Mouse (Mus musculus): ENCODE data around the gene Trmt10a. TPM values are rescaled to one million over a fixed set of nuclear protein-coding genes. Genes with fewer than 3 reads are reported as not detected.
"Not testable (repeated sequence)": the region's sequence is repeated elsewhere in the genome, so short reads cannot be mapped to it uniquely, and the experiment has no call there.

Trmt10a gene
- polyA plus RNA-seq, 1 experiment from 2014 or later, result 9.2 TPM

GRCm38 (mm10) chr3:138130692-138131091 is 12.6 kb upstream of the Trmt10a start:
- Histone ChIP-seq H3K9me3 (replicated peaks; ENCODE audit: control insufficient read depth, low read length) (no peaks in the 10 kb centered on the region), H3K9ac (ENCODE audit: low read length) (no peak overlapping the region), H3K27ac (ENCODE audit: low read length) (no peak overlapping the region), H3K4me3 (replicated peaks; ENCODE audit: low read length) (no peak overlapping the region), H3K4me2 (ENCODE audit: low read depth, low read length) (no peak overlapping the region), H3K27me3 (ENCODE audit: control insufficient read depth, insufficient read depth, low read length) (no peaks in the 10 kb centered on the region), H3K36me3 (ENCODE audit: control insufficient read depth, insufficient read depth, low read length) (no peaks in the 10 kb centered on the region), H3K4me1 (ENCODE audit: control insufficient read depth, insufficient read depth, low read length) (no peaks in the 10 kb centered on the region)
- WGBS, result 76% methylated on average over 1 of the region's 1 CpGs
- ATAC-seq (ENCODE audit: insufficient read depth, low FRiP score), result no peak

GRCm38 (mm10) chr3:138131168-138131567 is 12.1 kb upstream of the Trmt10a start:
- H3K4me3 ChIP-seq (replicated peaks; ENCODE audit: low read length), result no peak overlapping the region

GRCm38 (mm10) chr3:138133463-138133862 is 9.8 kb upstream of the Trmt10a start:
- no peaks in the 10 kb centered on the region for H3K4me1 ChIP-seq (ENCODE audit: control insufficient read depth, insufficient read depth, low read length)
- no peaks in the 10 kb centered on the region for H3K27me3 ChIP-seq (ENCODE audit: control insufficient read depth, insufficient read depth, low read length)
- WGBS, result 90% methylated on average over 8 of the region's 8 CpGs
- H3K36me3 ChIP-seq (ENCODE audit: control insufficient read depth, insufficient read depth, low read length), result no peaks in the 10 kb centered on the region
- no peak overlapping the region for H3K4me2 ChIP-seq (ENCODE audit: low read depth, low read length)
- no peak overlapping the region for H3K27ac ChIP-seq (ENCODE audit: low read length)
- no peak overlapping the region for H3K4me3 ChIP-seq (replicated peaks; ENCODE audit: low read length)
- no peaks in the 10 kb centered on the region for H3K9me3 ChIP-seq (replicated peaks; ENCODE audit: control insufficient read depth, low read length)
- H3K9ac ChIP-seq (ENCODE audit: low read length), result no peak overlapping the region
- ATAC-seq (ENCODE audit: insufficient read depth, low FRiP score), result 0 out of 2 replicates have a peak, but pooled peaks have one; percentile 29

More at GRCm38 (mm10) chr3:138131168-138131567, 12.1 kb upstream of the Trmt10a start:
- Histone ChIP-seq H3K36me3 (ENCODE audit: control insufficient read depth, insufficient read depth, low read length) (no peaks in the 10 kb centered on the region), H3K27me3 (ENCODE audit: control insufficient read depth, insufficient read depth, low read length) (no peaks in the 10 kb centered on the region), H3K9me3 (replicated peaks; ENCODE audit: control insufficient read depth, low read length) (no peaks in the 10 kb centered on the region), H3K9ac (ENCODE audit: low read length) (no peak overlapping the region), H3K4me1 (ENCODE audit: control insufficient read depth, insufficient read depth, low read length) (no peaks in the 10 kb centered on the region), H3K4me2 (ENCODE audit: low read depth, low read length) (no peak overlapping the region), H3K27ac (ENCODE audit: low read length) (no peak overlapping the region)
- 0 out of 2 replicates have a peak, but pooled peaks have one; percentile 60 for ATAC-seq (ENCODE audit: insufficient read depth, low FRiP score)
- WGBS, result 41% methylated on average over 9 of the region's 9 CpGs

GRCm38 (mm10) chr3:138133916-138134315 is 9.3 kb upstream of the Trmt10a start:
- Histone ChIP-seq H3K9me3 (replicated peaks; ENCODE audit: control insufficient read depth, low read length) (no peaks in the 10 kb centered on the region), H3K9ac (ENCODE audit: low read length) (no peak overlapping the region), H3K4me1 (ENCODE audit: control insufficient read depth, insufficient read depth, low read length) (no peaks in the 10 kb centered on the region), H3K27me3 (ENCODE audit: control insufficient read depth, insufficient read depth, low read length) (no peaks in the 10 kb centered on the region), H3K27ac (ENCODE audit: low read length) (no peak overlapping the region), H3K36me3 (ENCODE audit: control insufficient read depth, insufficient read depth, low read length) (no peaks in the 10 kb centered on the region), H3K4me2 (ENCODE audit: low read depth, low read length) (no peak overlapping the region), H3K4me3 (replicated peaks; ENCODE audit: low read length) (no peak overlapping the region)
- no peak for ATAC-seq (ENCODE audit: insufficient read depth, low FRiP score)
- 81% methylated on average over 11 of the region's 11 CpGs for WGBS

GRCm38 (mm10) chr3:138134528-138134927 is 8.7 kb upstream of the Trmt10a start:
- ATAC-seq (ENCODE audit: insufficient read depth, low FRiP score), result no peak
- 67% methylated on average over 1 of the region's 1 CpGs for WGBS
- no peaks in the 10 kb centered on the region for H3K9me3 ChIP-seq (replicated peaks; ENCODE audit: control insufficient read depth, low read length)
- no peaks in the 10 kb centered on the region for H3K27me3 ChIP-seq (ENCODE audit: control insufficient read depth, insufficient read depth, low read length)
- H3K4me3 ChIP-seq (replicated peaks; ENCODE audit: low read length), result no peak overlapping the region
- no peaks in the 10 kb centered on the region for H3K36me3 ChIP-seq (ENCODE audit: control insufficient read depth, insufficient read depth, low read length)
- H3K9ac ChIP-seq (ENCODE audit: low read length), result no peak overlapping the region
- H3K4me1 ChIP-seq (ENCODE audit: control insufficient read depth, insufficient read depth, low read length), result no peaks in the 10 kb centered on the region
- no peak overlapping the region for H3K27ac ChIP-seq (ENCODE audit: low read length)
- H3K4me2 ChIP-seq (ENCODE audit: low read depth, low read length), result no peak overlapping the region

- WGBS, result 95% methylated on average over 13 of the region's 13 CpGs
- not testable (repeated sequence) for H3K9me3 ChIP-seq (replicated peaks; ENCODE audit: control insufficient read depth, low read length)
Measured at GRCm38 (mm10) chr3:138138146-138138545, 5.1 kb upstream of the Trmt10a start.

GRCm38 (mm10) chr3:138139663-138140062 is 3.6 kb upstream of the Trmt10a start:
- Histone ChIP-seq H3K4me1 (ENCODE audit: control insufficient read depth, insufficient read depth, low read length) (peaks cover 3% of the 10 kb centered on the region; the same call in 1 of the 2 replicates), H3K27me3 (ENCODE audit: control insufficient read depth, insufficient read depth, low read length) (no peaks in the 10 kb centered on the region), H3K27ac (ENCODE audit: low read length) (no peak overlapping the region), H3K9me3 (replicated peaks; ENCODE audit: control insufficient read depth, low read length) (no peaks in the 10 kb centered on the region), H3K9ac (ENCODE audit: low read length) (no peak overlapping the region), H3K4me2 (ENCODE audit: low read depth, low read length) (no peak overlapping the region), H3K4me3 (replicated peaks; ENCODE audit: low read length) (no peak overlapping the region), H3K36me3 (ENCODE audit: control insufficient read depth, insufficient read depth, low read length) (no peaks in the 10 kb centered on the region)
- ATAC-seq (ENCODE audit: insufficient read depth, low FRiP score), result no peak
- WGBS, result 84% methylated on average over 6 of the region's 6 CpGs

More at GRCm38 (mm10) chr3:138138146-138138545, 5.1 kb upstream of the Trmt10a start:
- ATAC-seq (ENCODE audit: insufficient read depth, low FRiP score); H3K27me3 ChIP-seq (ENCODE audit: control insufficient read depth, insufficient read depth, low read length); H3K36me3 ChIP-seq (ENCODE audit: control insufficient read depth, insufficient read depth, low read length); H3K27ac ChIP-seq (ENCODE audit: low read length); H3K4me1 ChIP-seq (ENCODE audit: control insufficient read depth, insufficient read depth, low read length); H3K9ac ChIP-seq (ENCODE audit: low read length); H3K4me3 ChIP-seq (replicated peaks; ENCODE audit: low read length); H3K4me2 ChIP-seq (ENCODE audit: low read depth, low read length): not testable (repeated sequence)

- Histone ChIP-seq H3K27ac (ENCODE audit: low read length) (peak overlapping the region; percentile 34; the same call in 1 of the 2 replicates), H3K4me1 (ENCODE audit: control insufficient read depth, insufficient read depth, low read length) (peaks cover 3% of the 10 kb centered on the region; the same call in 1 of the 2 replicates), H3K36me3 (ENCODE audit: control insufficient read depth, insufficient read depth, low read length) (no peaks in the 10 kb centered on the region), H3K27me3 (ENCODE audit: control insufficient read depth, insufficient read depth, low read length) (no peaks in the 10 kb centered on the region), H3K9me3 (replicated peaks; ENCODE audit: control insufficient read depth, low read length) (no peaks in the 10 kb centered on the region), H3K9ac (ENCODE audit: low read length) (peak overlapping the region; percentile 46; the same call in 1 of the 2 replicates), H3K4me3 (replicated peaks; ENCODE audit: low read length) (0 out of 2 replicates have a peak overlapping the region, but pooled peaks have one; percentile 21), H3K4me2 (ENCODE audit: low read depth, low read length) (peak overlapping the region; percentile 44)
- ATAC-seq (ENCODE audit: insufficient read depth, low FRiP score), result no peak
- WGBS, result 58% methylated on average over 4 of the region's 4 CpGs
Measured at GRCm38 (mm10) chr3:138142052-138142732, 1.1 kb upstream of the Trmt10a start.

- WGBS, result 4% methylated on average over 12 of the region's 12 CpGs
Measured at GRCm38 (mm10) chr3:138142733-138143314, 424 bp upstream of the Trmt10a start.

More at GRCm38 (mm10) chr3:138142733-138143314, 424 bp upstream of the Trmt10a start:
- Histone ChIP-seq H3K4me2 (ENCODE audit: low read depth, low read length) (peak overlapping the region; percentile 49), H3K9me3 (replicated peaks; ENCODE audit: control insufficient read depth, low read length) (no peaks in the 10 kb centered on the region), H3K27me3 (ENCODE audit: control insufficient read depth, insufficient read depth, low read length) (no peaks in the 10 kb centered on the region), H3K4me3 (replicated peaks; ENCODE audit: low read length) (peak overlapping the region; percentile 74), H3K27ac (ENCODE audit: low read length) (peak overlapping the region; percentile 100), H3K9ac (ENCODE audit: low read length) (peak overlapping the region; percentile 84), H3K36me3 (ENCODE audit: control insufficient read depth, insufficient read depth, low read length) (no peaks in the 10 kb centered on the region), H3K4me1 (ENCODE audit: control insufficient read depth, insufficient read depth, low read length) (peaks cover 3% of the 10 kb centered on the region; the same call in 1 of the 2 replicates)
- ATAC-seq (ENCODE audit: insufficient read depth, low FRiP score), result no peak
